Mouse (Mus musculus): ENCODE results near the gene Bcas2. TPM values are rescaled to one million over a fixed set of nuclear protein-coding genes. Genes with fewer than 3 reads are reported as not detected.
"Not testable (repeated sequence)": the region's sequence is repeated elsewhere in the genome, so short reads cannot be mapped to it uniquely, and the experiment has no call there.

Gene Bcas2
- polyA plus RNA-seq, 1 experiment from 2014 or later, result 243 TPM

- H3K4me3 ChIP-seq (ENCODE audit: low read depth, low read length); H3K4me2 ChIP-seq (ENCODE audit: low read length); H3K27ac ChIP-seq (ENCODE audit: low read length); H3K27me3 ChIP-seq (ENCODE audit: control insufficient read depth, insufficient read depth, low read depth, low read length); H3K36me3 ChIP-seq (ENCODE audit: control insufficient read depth, insufficient read depth, low read length); ATAC-seq; H3K9me3 ChIP-seq (replicated peaks; ENCODE audit: control insufficient read depth, low read length, poor library complexity, severe bottlenecking); H3K9ac ChIP-seq (ENCODE audit: low read depth, low read length); H3K4me1 ChIP-seq (ENCODE audit: control insufficient read depth, insufficient read depth, low read length): not testable (repeated sequence)
These were observed 13.0 kb downstream of the Bcas2 start for GRCm38 (mm10) chr3:103184467-103184866.

GRCm38 (mm10) chr3:103188451-103188850 is 17.0 kb downstream of the Bcas2 start:
- Histone ChIP-seq H3K27me3 (ENCODE audit: control insufficient read depth, insufficient read depth, low read depth, low read length) (no peaks in the 10 kb centered on the region), H3K36me3 (ENCODE audit: control insufficient read depth, insufficient read depth, low read length) (no peaks in the 10 kb centered on the region), H3K9me3 (replicated peaks; ENCODE audit: control insufficient read depth, low read length, poor library complexity, severe bottlenecking) (peaks cover 6% of the 10 kb centered on the region; the same call in 1 of the 2 replicates), H3K27ac (ENCODE audit: low read length) (no peak overlapping the region), H3K4me1 (ENCODE audit: control insufficient read depth, insufficient read depth, low read length) (no peaks in the 10 kb centered on the region), H3K4me3 (ENCODE audit: low read depth, low read length) (no peak overlapping the region), H3K9ac (ENCODE audit: low read depth, low read length) (no peak overlapping the region), H3K4me2 (ENCODE audit: low read length) (no peak overlapping the region)
- no peak for ATAC-seq
- 53% methylated on average over 5 of the region's 5 CpGs for WGBS

DNA sequence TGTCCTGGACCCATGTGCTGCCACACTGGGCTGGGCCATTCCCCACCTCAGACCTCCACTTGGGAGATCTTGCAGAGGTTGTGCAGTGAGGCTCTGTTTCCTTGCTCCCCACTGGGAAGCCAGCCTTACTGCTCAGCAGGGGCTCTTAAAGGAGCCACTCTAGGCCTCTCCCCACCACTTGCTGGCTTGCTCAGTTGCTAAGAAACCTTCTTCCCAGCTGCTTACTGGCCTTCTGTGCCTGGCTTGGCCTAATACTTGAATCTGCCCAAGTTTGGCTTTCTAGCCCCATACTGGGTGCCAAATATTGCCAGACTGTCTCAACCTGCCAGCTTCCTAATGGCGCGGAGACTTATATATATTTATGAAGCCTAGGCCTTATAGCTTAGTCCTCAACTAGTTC is 17.4 kb downstream of the Bcas2 start:
- no peak for ATAC-seq
- H3K9ac ChIP-seq (ENCODE audit: low read depth, low read length), result no peak overlapping the region
- H3K4me2 ChIP-seq (ENCODE audit: low read length), result no peak overlapping the region

DNA sequence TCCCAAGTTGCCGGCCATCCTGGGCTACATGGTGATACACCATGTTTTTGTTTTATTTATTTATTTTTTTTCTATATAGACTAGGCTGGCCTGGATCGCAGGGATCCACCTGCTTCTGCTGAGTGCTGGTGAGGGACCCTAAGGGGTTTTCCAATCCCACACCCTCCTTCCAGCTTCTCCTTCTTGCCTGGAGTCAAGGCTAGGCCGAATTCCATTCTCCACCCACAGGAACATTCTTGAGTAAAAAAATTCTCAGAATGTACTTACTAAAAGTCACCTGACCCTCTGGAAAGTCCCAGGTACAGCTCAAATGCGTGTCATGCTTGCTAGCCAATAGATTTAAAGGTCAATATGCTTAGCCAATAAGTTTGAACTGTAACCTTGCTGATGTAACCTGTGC is 20.7 kb downstream of the Bcas2 start:
- Histone ChIP-seq H3K27me3 (ENCODE audit: control insufficient read depth, insufficient read depth, low read depth, low read length) (no peaks in the 10 kb centered on the region), H3K9ac (ENCODE audit: low read depth, low read length) (no peak overlapping the region), H3K4me3 (ENCODE audit: low read depth, low read length) (no peak overlapping the region), H3K36me3 (ENCODE audit: control insufficient read depth, insufficient read depth, low read length) (no peaks in the 10 kb centered on the region), H3K27ac (ENCODE audit: low read length) (no peak overlapping the region), H3K4me1 (ENCODE audit: control insufficient read depth, insufficient read depth, low read length) (no peaks in the 10 kb centered on the region), H3K4me2 (ENCODE audit: low read length) (no peak overlapping the region), H3K9me3 (replicated peaks; ENCODE audit: control insufficient read depth, low read length, poor library complexity, severe bottlenecking) (peaks cover 6% of the 10 kb centered on the region; the same call in 1 of the 2 replicates)
- no peak for ATAC-seq
- 89% methylated on average over 4 of the region's 4 CpGs for WGBS

More for the DNA sequence above, 17.4 kb downstream of the Bcas2 start:
- H3K27ac ChIP-seq (ENCODE audit: low read length), result no peak overlapping the region
- peaks cover 6% of the 10 kb centered on the region; the same call in 1 of the 2 replicates for H3K9me3 ChIP-seq (replicated peaks; ENCODE audit: control insufficient read depth, low read length, poor library complexity, severe bottlenecking)
- H3K4me1 ChIP-seq (ENCODE audit: control insufficient read depth, insufficient read depth, low read length), result no peaks in the 10 kb centered on the region
- 98% methylated on average over 2 of the region's 2 CpGs for WGBS
- H3K4me3 ChIP-seq (ENCODE audit: low read depth, low read length), result no peak overlapping the region
- no peaks in the 10 kb centered on the region for H3K27me3 ChIP-seq (ENCODE audit: control insufficient read depth, insufficient read depth, low read depth, low read length)
- no peaks in the 10 kb centered on the region for H3K36me3 ChIP-seq (ENCODE audit: control insufficient read depth, insufficient read depth, low read length)

DNA sequence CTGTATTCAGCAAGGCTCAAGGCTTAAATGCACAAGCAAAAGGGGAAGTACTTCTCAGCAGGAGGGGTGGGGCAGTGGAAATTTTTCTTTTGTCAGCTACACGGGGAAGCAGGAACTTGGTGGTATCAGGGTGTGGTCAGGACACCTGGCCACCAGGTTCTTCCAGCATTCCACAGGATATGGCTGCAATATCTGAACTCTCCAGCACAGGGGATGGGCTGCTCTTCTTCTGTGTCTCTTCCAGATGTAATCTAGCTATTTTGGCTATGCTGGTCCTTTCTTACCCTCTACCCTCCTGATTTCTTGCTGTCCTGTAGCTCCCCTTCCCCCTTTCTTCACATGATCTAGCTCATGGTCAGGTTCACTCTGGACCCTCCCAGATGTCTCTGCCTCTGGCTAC is 21.7 kb downstream of the Bcas2 start:
- Histone ChIP-seq H3K4me2 (ENCODE audit: low read length) (no peak overlapping the region), H3K36me3 (ENCODE audit: control insufficient read depth, insufficient read depth, low read length) (no peaks in the 10 kb centered on the region), H3K9ac (ENCODE audit: low read depth, low read length) (no peak overlapping the region), H3K27me3 (ENCODE audit: control insufficient read depth, insufficient read depth, low read depth, low read length) (no peaks in the 10 kb centered on the region), H3K4me1 (ENCODE audit: control insufficient read depth, insufficient read depth, low read length) (no peaks in the 10 kb centered on the region), H3K4me3 (ENCODE audit: low read depth, low read length) (no peak overlapping the region), H3K9me3 (replicated peaks; ENCODE audit: control insufficient read depth, low read length, poor library complexity, severe bottlenecking) (peaks cover 6% of the 10 kb centered on the region; the same call in 1 of the 2 replicates), H3K27ac (ENCODE audit: low read length) (no peak overlapping the region)
- ATAC-seq, result no peak
- 84% methylated on average over 1 of the region's 1 CpGs for WGBS

- no peak overlapping the region for H3K4me3 ChIP-seq (ENCODE audit: low read depth, low read length)
- no peak overlapping the region for H3K4me2 ChIP-seq (ENCODE audit: low read length)
- H3K9me3 ChIP-seq (replicated peaks; ENCODE audit: control insufficient read depth, low read length, poor library complexity, severe bottlenecking), result peaks cover 5% of the 10 kb centered on the region; the same call in 1 of the 2 replicates
- ATAC-seq, result no peak
- H3K27ac ChIP-seq (ENCODE audit: low read length), result no peak overlapping the region
- no peak overlapping the region for H3K9ac ChIP-seq (ENCODE audit: low read depth, low read length)
- H3K36me3 ChIP-seq (ENCODE audit: control insufficient read depth, insufficient read depth, low read length), result no peaks in the 10 kb centered on the region
- 86% methylated on average over 7 of the region's 7 CpGs for WGBS
- no peaks in the 10 kb centered on the region for H3K27me3 ChIP-seq (ENCODE audit: control insufficient read depth, insufficient read depth, low read depth, low read length)
- no peaks in the 10 kb centered on the region for H3K4me1 ChIP-seq (ENCODE audit: control insufficient read depth, insufficient read depth, low read length)
These were observed 24.9 kb downstream of the Bcas2 start for GRCm38 (mm10) chr3:103196320-103196823.

DNA sequence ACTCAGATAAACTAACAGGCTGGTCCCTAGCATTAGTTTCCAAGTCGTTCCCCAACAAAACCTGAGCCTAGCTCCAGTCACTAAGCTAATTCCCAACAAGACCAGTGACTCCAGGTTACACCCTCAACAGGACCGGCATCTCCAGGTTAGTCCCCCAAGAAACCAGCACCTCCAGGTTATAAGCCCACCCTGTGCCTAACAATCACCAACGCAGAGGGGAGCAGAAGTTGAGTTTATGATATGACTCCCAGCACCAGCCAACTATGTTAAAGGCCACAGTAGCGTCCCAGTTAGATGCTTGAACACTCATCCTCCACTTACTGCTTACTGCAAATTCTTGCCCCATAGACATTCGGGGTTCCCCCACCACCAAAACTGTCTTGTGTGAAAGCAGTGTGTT is 27.9 kb downstream of the Bcas2 start:
- no peak for ATAC-seq
- H3K9ac ChIP-seq (ENCODE audit: low read depth, low read length), result no peak overlapping the region
- H3K4me1 ChIP-seq (ENCODE audit: control insufficient read depth, insufficient read depth, low read length), result no peaks in the 10 kb centered on the region
- no peak overlapping the region for H3K4me2 ChIP-seq (ENCODE audit: low read length)
- H3K36me3 ChIP-seq (ENCODE audit: control insufficient read depth, insufficient read depth, low read length), result no peaks in the 10 kb centered on the region
- no peaks in the 10 kb centered on the region for H3K9me3 ChIP-seq (replicated peaks; ENCODE audit: control insufficient read depth, low read length, poor library complexity, severe bottlenecking)
- WGBS, result 92% methylated on average over 5 of the region's 5 CpGs
- H3K27ac ChIP-seq (ENCODE audit: low read length), result no peak overlapping the region
- no peak overlapping the region for H3K4me3 ChIP-seq (ENCODE audit: low read depth, low read length)
- no peaks in the 10 kb centered on the region for H3K27me3 ChIP-seq (ENCODE audit: control insufficient read depth, insufficient read depth, low read depth, low read length)

- not testable (repeated sequence) for H3K27me3 ChIP-seq (ENCODE audit: control insufficient read depth, insufficient read depth, low read depth, low read length); H3K4me3 ChIP-seq (ENCODE audit: low read depth, low read length); ATAC-seq; H3K4me2 ChIP-seq (ENCODE audit: low read length); H3K4me1 ChIP-seq (ENCODE audit: control insufficient read depth, insufficient read depth, low read length); H3K9me3 ChIP-seq (replicated peaks; ENCODE audit: control insufficient read depth, low read length, poor library complexity, severe bottlenecking); H3K9ac ChIP-seq (ENCODE audit: low read depth, low read length); H3K36me3 ChIP-seq (ENCODE audit: control insufficient read depth, insufficient read depth, low read length); H3K27ac ChIP-seq (ENCODE audit: low read length)
- 94% methylated on average over 7 of the region's 7 CpGs for WGBS
These were observed 29.6 kb downstream of the Bcas2 start for GRCm38 (mm10) chr3:103201105-103201504.

DNA sequence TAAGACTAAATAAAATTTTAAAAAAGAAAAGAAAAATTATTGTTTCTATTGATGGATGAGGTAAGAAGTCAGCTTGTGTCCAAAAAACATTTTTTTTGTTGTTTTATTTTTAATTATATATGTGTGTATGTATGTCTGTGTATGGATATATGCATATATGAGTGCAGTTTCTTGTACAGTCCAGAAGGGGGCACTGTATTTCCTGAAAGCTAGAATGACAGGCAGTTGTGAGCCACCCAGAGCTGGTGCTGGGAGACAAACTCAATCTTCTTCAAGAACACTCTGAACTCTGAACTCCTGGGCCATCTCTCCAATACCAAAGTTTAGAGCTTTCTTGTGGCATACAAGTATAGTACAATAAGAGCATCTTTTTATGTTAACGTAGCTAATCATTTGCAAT is 32.1 kb downstream of the Bcas2 start:
- no peaks in the 10 kb centered on the region for H3K27me3 ChIP-seq (ENCODE audit: control insufficient read depth, insufficient read depth, low read depth, low read length)
- H3K4me1 ChIP-seq (ENCODE audit: control insufficient read depth, insufficient read depth, low read length), result no peaks in the 10 kb centered on the region
- H3K4me2 ChIP-seq (ENCODE audit: low read length), result no peak overlapping the region
- H3K9ac ChIP-seq (ENCODE audit: low read depth, low read length), result no peak overlapping the region
- no peak overlapping the region for H3K4me3 ChIP-seq (ENCODE audit: low read depth, low read length)
- no peaks in the 10 kb centered on the region for H3K36me3 ChIP-seq (ENCODE audit: control insufficient read depth, insufficient read depth, low read length)
- H3K27ac ChIP-seq (ENCODE audit: low read length), result no peak overlapping the region
- H3K9me3 ChIP-seq (replicated peaks; ENCODE audit: control insufficient read depth, low read length, poor library complexity, severe bottlenecking), result no peaks in the 10 kb centered on the region
- no peak for ATAC-seq
- WGBS, result 85% methylated on average over 1 of the region's 1 CpGs

Measured in midbrain, embryonic 16.5 days (tissue).